Mouse (Mus musculus): ENCODE measurements at regions not wholly inside any gene's neighbourhood (a gene's known extent, or its start where the extent isn't known, plus 50 kb on each side); places are given as distances from the start of the nearest gene placed in this dataset.

GRCm38 (mm10) chr12:54374060-54374459 is 170.4 kb upstream of the Egln3 start:
- Histone ChIP-seq H3K4me2 (ENCODE audit: low read depth, low read length) (no peak overlapping the region), H3K27ac (ENCODE audit: low read depth, low read length) (no peak overlapping the region), H3K27me3 (ENCODE audit: control insufficient read depth, insufficient read depth, low read length) (no peaks in the 10 kb centered on the region), H3K4me3 (ENCODE audit: low read depth, low read length) (no peak overlapping the region), H3K36me3 (ENCODE audit: control insufficient read depth, insufficient read depth, low read length) (no peaks in the 10 kb centered on the region), H3K4me1 (ENCODE audit: control insufficient read depth, insufficient read depth, low read length) (no peaks in the 10 kb centered on the region), H3K9ac (replicated peaks; ENCODE audit: low read depth, low read length) (no peak overlapping the region), H3K9me3 (ENCODE audit: control insufficient read depth, low read length) (no peaks in the 10 kb centered on the region)
- 86% methylated on average over 4 of the region's 4 CpGs for WGBS
- ATAC-seq (ENCODE audit: low read depth): no peak

GRCm38 (mm10) chr12:54369217-54369616 is 165.6 kb upstream of the Egln3 start:
- Histone ChIP-seq H3K36me3 (ENCODE audit: control insufficient read depth, insufficient read depth, low read length) (no peaks in the 10 kb centered on the region), H3K27ac (ENCODE audit: low read depth, low read length) (no peak overlapping the region), H3K4me3 (ENCODE audit: low read depth, low read length) (no peak overlapping the region), H3K4me2 (ENCODE audit: low read depth, low read length) (no peak overlapping the region), H3K9me3 (ENCODE audit: control insufficient read depth, low read length) (no peaks in the 10 kb centered on the region), H3K27me3 (ENCODE audit: control insufficient read depth, insufficient read depth, low read length) (no peaks in the 10 kb centered on the region), H3K4me1 (ENCODE audit: control insufficient read depth, insufficient read depth, low read length) (no peaks in the 10 kb centered on the region), H3K9ac (replicated peaks; ENCODE audit: low read depth, low read length) (no peak overlapping the region)
- no peak for ATAC-seq (ENCODE audit: low read depth)
- WGBS: 85% methylated on average over 5 of the region's 5 CpGs

GRCm38 (mm10) chr12:54364381-54365095 is 160.9 kb upstream of the Egln3 start:
- no peaks in the 10 kb centered on the region for H3K36me3 ChIP-seq (ENCODE audit: control insufficient read depth, insufficient read depth, low read length)
- H3K27me3 ChIP-seq (ENCODE audit: control insufficient read depth, insufficient read depth, low read length): no peaks in the 10 kb centered on the region
- H3K9ac ChIP-seq (replicated peaks; ENCODE audit: low read depth, low read length): no peak overlapping the region
- WGBS: 51% methylated on average over 11 of the region's 11 CpGs
- H3K4me1 ChIP-seq (ENCODE audit: control insufficient read depth, insufficient read depth, low read length): no peaks in the 10 kb centered on the region
- no peak overlapping the region for H3K27ac ChIP-seq (ENCODE audit: low read depth, low read length)
- no peak overlapping the region for H3K4me3 ChIP-seq (ENCODE audit: low read depth, low read length)
- no peak for ATAC-seq (ENCODE audit: low read depth)
- H3K9me3 ChIP-seq (ENCODE audit: control insufficient read depth, low read length): no peaks in the 10 kb centered on the region
- H3K4me2 ChIP-seq (ENCODE audit: low read depth, low read length): no peak overlapping the region

- Histone ChIP-seq H3K27ac (ENCODE audit: low read depth, low read length) (no peak overlapping the region), H3K9ac (replicated peaks; ENCODE audit: low read depth, low read length) (no peak overlapping the region), H3K9me3 (ENCODE audit: control insufficient read depth, low read length) (no peaks in the 10 kb centered on the region), H3K4me2 (ENCODE audit: low read depth, low read length) (no peak overlapping the region), H3K4me1 (ENCODE audit: control insufficient read depth, insufficient read depth, low read length) (no peaks in the 10 kb centered on the region), H3K27me3 (ENCODE audit: control insufficient read depth, insufficient read depth, low read length) (no peaks in the 10 kb centered on the region), H3K36me3 (ENCODE audit: control insufficient read depth, insufficient read depth, low read length) (no peaks in the 10 kb centered on the region), H3K4me3 (ENCODE audit: low read depth, low read length) (no peak overlapping the region)
- no peak for ATAC-seq (ENCODE audit: low read depth)
- WGBS: 96% methylated on average over 4 of the region's 4 CpGs
Observed at GRCm38 (mm10) chr12:54361762-54362161, 158.1 kb upstream of the Egln3 start.

GRCm38 (mm10) chr12:54354187-54354586 is 150.5 kb upstream of the Egln3 start:
- WGBS: 17% methylated on average over 6 of the region's 6 CpGs
- Histone ChIP-seq H3K4me1 (ENCODE audit: control insufficient read depth, insufficient read depth, low read length) (no peaks in the 10 kb centered on the region), H3K36me3 (ENCODE audit: control insufficient read depth, insufficient read depth, low read length) (no peaks in the 10 kb centered on the region), H3K4me2 (ENCODE audit: low read depth, low read length) (no peak overlapping the region), H3K9me3 (ENCODE audit: control insufficient read depth, low read length) (no peaks in the 10 kb centered on the region), H3K27ac (ENCODE audit: low read depth, low read length) (no peak overlapping the region), H3K9ac (replicated peaks; ENCODE audit: low read depth, low read length) (no peak overlapping the region), H3K4me3 (ENCODE audit: low read depth, low read length) (no peak overlapping the region), H3K27me3 (ENCODE audit: control insufficient read depth, insufficient read depth, low read length) (no peaks in the 10 kb centered on the region)
- no peak for ATAC-seq (ENCODE audit: low read depth)

- Histone ChIP-seq H3K9me3 (ENCODE audit: control insufficient read depth, low read length) (no peaks in the 10 kb centered on the region), H3K4me1 (ENCODE audit: control insufficient read depth, insufficient read depth, low read length) (no peaks in the 10 kb centered on the region), H3K36me3 (ENCODE audit: control insufficient read depth, insufficient read depth, low read length) (no peaks in the 10 kb centered on the region), H3K4me3 (ENCODE audit: low read depth, low read length) (no peak overlapping the region), H3K27ac (ENCODE audit: low read depth, low read length) (no peak overlapping the region), H3K9ac (replicated peaks; ENCODE audit: low read depth, low read length) (no peak overlapping the region), H3K27me3 (ENCODE audit: control insufficient read depth, insufficient read depth, low read length) (no peaks in the 10 kb centered on the region), H3K4me2 (ENCODE audit: low read depth, low read length) (no peak overlapping the region)
- WGBS: 7% methylated on average over 7 of the region's 7 CpGs
- ATAC-seq (ENCODE audit: low read depth): no peak
Observed at GRCm38 (mm10) chr12:54353694-54354093, 150.0 kb upstream of the Egln3 start.

GRCm38 (mm10) chr12:54352963-54353606 is 149.4 kb upstream of the Egln3 start:
- WGBS: 54% methylated on average over 10 of the region's 10 CpGs
- H3K4me3 ChIP-seq (ENCODE audit: low read depth, low read length): no peak overlapping the region
- H3K36me3 ChIP-seq (ENCODE audit: control insufficient read depth, insufficient read depth, low read length): no peaks in the 10 kb centered on the region
- no peak overlapping the region for H3K4me2 ChIP-seq (ENCODE audit: low read depth, low read length)
- no peaks in the 10 kb centered on the region for H3K4me1 ChIP-seq (ENCODE audit: control insufficient read depth, insufficient read depth, low read length)
- H3K27me3 ChIP-seq (ENCODE audit: control insufficient read depth, insufficient read depth, low read length): no peaks in the 10 kb centered on the region
- H3K9ac ChIP-seq (replicated peaks; ENCODE audit: low read depth, low read length): no peak overlapping the region
- no peak for ATAC-seq (ENCODE audit: low read depth)
- H3K9me3 ChIP-seq (ENCODE audit: control insufficient read depth, low read length): no peaks in the 10 kb centered on the region
- H3K27ac ChIP-seq (ENCODE audit: low read depth, low read length): no peak overlapping the region

GRCm38 (mm10) chr12:54350293-54350692 is 146.6 kb upstream of the Egln3 start:
- no peak; the same call in 1 of the 2 replicates for ATAC-seq (ENCODE audit: low read depth)
- WGBS: 29% methylated on average over 1 of the region's 1 CpGs
- H3K27ac ChIP-seq (ENCODE audit: low read depth, low read length): no peak overlapping the region

GRCm38 (mm10) chr12:54349403-54349802 is 145.7 kb upstream of the Egln3 start:
- H3K27ac ChIP-seq (ENCODE audit: low read depth, low read length): no peak overlapping the region
- no peaks in the 10 kb centered on the region for H3K36me3 ChIP-seq (ENCODE audit: control insufficient read depth, insufficient read depth, low read length)
- no peaks in the 10 kb centered on the region for H3K4me1 ChIP-seq (ENCODE audit: control insufficient read depth, insufficient read depth, low read length)
- H3K4me3 ChIP-seq (ENCODE audit: low read depth, low read length): no peak overlapping the region
- ATAC-seq (ENCODE audit: low read depth): no peak
- H3K4me2 ChIP-seq (ENCODE audit: low read depth, low read length): no peak overlapping the region
- H3K9ac ChIP-seq (replicated peaks; ENCODE audit: low read depth, low read length): no peak overlapping the region
- H3K9me3 ChIP-seq (ENCODE audit: control insufficient read depth, low read length): no peaks in the 10 kb centered on the region
- WGBS: 76% methylated on average over 2 of the region's 2 CpGs
- H3K27me3 ChIP-seq (ENCODE audit: control insufficient read depth, insufficient read depth, low read length): no peaks in the 10 kb centered on the region

More at GRCm38 (mm10) chr12:54350293-54350692, 146.6 kb upstream of the Egln3 start:
- Histone ChIP-seq H3K4me3 (ENCODE audit: low read depth, low read length) (no peak overlapping the region), H3K27me3 (ENCODE audit: control insufficient read depth, insufficient read depth, low read length) (no peaks in the 10 kb centered on the region), H3K36me3 (ENCODE audit: control insufficient read depth, insufficient read depth, low read length) (no peaks in the 10 kb centered on the region), H3K9me3 (ENCODE audit: control insufficient read depth, low read length) (no peaks in the 10 kb centered on the region), H3K4me1 (ENCODE audit: control insufficient read depth, insufficient read depth, low read length) (no peaks in the 10 kb centered on the region), H3K4me2 (ENCODE audit: low read depth, low read length) (no peak overlapping the region), H3K9ac (replicated peaks; ENCODE audit: low read depth, low read length) (no peak overlapping the region)
